Mouse (Mus musculus): ENCODE measurements around the gene Angptl7. TPM values are rescaled to one million over a fixed set of nuclear protein-coding genes. Genes with fewer than 3 reads are reported as not detected.

Gene Angptl7
- polyA plus RNA-seq, 1 experiment = 0.37 TPM

DNA sequence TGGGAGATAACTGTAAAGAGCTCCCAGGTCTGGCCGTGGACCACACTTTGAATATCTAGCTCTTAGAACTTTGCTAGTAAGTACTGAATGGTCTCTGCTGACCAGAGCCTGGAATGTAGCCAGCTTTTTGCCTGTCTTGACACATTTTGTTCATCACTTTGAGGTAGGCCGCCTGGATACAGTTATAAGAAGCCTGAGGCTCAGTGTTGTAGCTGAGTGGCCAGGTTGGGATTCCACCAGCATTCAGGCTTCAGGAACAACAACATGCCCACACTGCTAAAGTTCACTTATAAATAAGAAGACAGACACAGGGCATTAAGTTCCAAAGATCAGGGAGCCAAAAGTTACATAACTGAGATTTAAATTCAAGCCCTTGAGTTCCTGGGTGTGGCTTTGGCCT is 12.4 kb downstream of the Angptl7 start:
- H3K9ac ChIP-seq (ENCODE audit: low read depth, poor library complexity, severe bottlenecking) = no peak overlapping the region
- no peak overlapping the region for H3K4me3 ChIP-seq (ENCODE audit: low read depth, low read length)
- no peak overlapping the region for H3K27ac ChIP-seq (ENCODE audit: insufficient read depth, low read length)
- H3K9me3 ChIP-seq (replicated peaks; ENCODE audit: control insufficient read depth, insufficient read depth, low read length, poor library complexity, severe bottlenecking) = no peaks in the 10 kb centered on the region
- TF ChIP-seq POLR2A (IDR thresholded peaks at IDR 0.05; ENCODE audit: insufficient read depth, low read length) = no peak
- no peak for TF ChIP-seq CTCF (IDR thresholded peaks at IDR 0.05; ENCODE audit: low read depth, low read length)
- no peak for TF ChIP-seq EP300 (IDR thresholded peaks at IDR 0.05; ENCODE audit: insufficient read depth, low read depth, low read length)
- no peaks in the 10 kb centered on the region for H3K27me3 ChIP-seq (ENCODE audit: control insufficient read depth, insufficient read depth, low read length, poor library complexity, severe bottlenecking)
- H3K4me1 ChIP-seq (ENCODE audit: control insufficient read depth, insufficient read depth, low read length) = no peaks in the 10 kb centered on the region
- peaks cover 40% of the 10 kb centered on the region for H3K36me3 ChIP-seq (ENCODE audit: control insufficient read depth, insufficient read depth, low read length, poor library complexity, severe bottlenecking)

DNA sequence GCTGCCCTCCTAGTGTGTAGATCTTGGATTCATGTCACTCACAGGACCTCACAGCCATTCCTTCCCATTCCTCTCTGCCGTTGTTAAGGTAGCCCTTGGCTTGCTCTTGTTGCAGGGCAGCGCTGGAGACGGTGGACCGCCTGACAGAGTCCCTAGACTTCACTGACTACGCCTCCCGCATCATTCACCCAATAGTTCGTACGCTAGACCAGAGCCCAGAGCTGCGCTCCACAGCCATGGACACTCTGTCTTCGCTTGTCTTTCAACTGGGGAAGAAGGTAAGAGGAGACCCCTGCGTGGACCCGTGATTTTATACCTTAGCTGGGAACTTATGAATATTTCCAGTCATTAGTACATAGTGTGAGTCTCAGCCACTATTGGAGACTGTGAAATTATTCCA is 15.7 kb downstream of the Angptl7 start:
- Histone ChIP-seq H3K9me3 (replicated peaks; ENCODE audit: control insufficient read depth, insufficient read depth, low read length, poor library complexity, severe bottlenecking) (no peaks in the 10 kb centered on the region), H3K9ac (ENCODE audit: low read depth, poor library complexity, severe bottlenecking) (no peak overlapping the region), H3K27me3 (ENCODE audit: control insufficient read depth, insufficient read depth, low read length, poor library complexity, severe bottlenecking) (no peaks in the 10 kb centered on the region), H3K27ac (ENCODE audit: insufficient read depth, low read length) (no peak overlapping the region), H3K36me3 (ENCODE audit: control insufficient read depth, insufficient read depth, low read length, poor library complexity, severe bottlenecking) (peaks cover 43% of the 10 kb centered on the region), H3K4me3 (ENCODE audit: low read depth, low read length) (no peak overlapping the region), H3K4me1 (ENCODE audit: control insufficient read depth, insufficient read depth, low read length) (no peaks in the 10 kb centered on the region)
- TF ChIP-seq CTCF (IDR thresholded peaks at IDR 0.05; ENCODE audit: low read depth, low read length) = no peak
- TF ChIP-seq EP300 (IDR thresholded peaks at IDR 0.05; ENCODE audit: insufficient read depth, low read depth, low read length) = no peak
- TF ChIP-seq POLR2A (IDR thresholded peaks at IDR 0.05; ENCODE audit: insufficient read depth, low read length) = no peak

DNA sequence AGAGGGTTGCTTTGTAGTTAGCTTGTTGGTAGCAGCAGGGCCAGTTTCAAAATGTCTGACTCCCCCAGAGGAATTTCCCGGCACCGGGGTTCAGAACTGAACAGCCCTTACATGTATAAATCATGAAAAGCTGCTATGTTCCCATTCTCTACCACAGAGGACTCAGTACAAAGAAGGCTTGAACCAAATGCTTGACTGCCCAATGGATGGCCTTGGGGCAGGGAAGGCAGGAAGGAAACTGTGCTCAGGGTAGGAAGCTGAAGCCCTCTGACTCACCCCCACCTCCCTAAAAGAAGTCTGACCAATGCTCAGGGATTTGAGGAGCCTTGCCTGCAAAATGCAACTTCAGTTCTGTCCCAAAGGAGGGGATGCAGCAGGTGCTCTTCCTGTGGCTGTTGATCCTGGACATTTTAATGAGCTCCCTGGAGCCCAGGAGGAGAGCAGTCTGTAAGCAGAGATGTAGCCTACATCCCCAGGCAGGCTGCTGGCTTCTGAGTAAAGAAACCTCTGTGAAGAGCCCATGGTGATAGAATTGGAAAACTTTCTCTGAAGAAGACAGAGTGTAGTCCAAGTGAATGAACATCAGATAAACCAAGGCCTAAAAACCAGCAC is 18.6 kb downstream of the Angptl7 start:
- Histone ChIP-seq H3K4me3 (ENCODE audit: low read depth, low read length) (no peak overlapping the region), H3K9me3 (replicated peaks; ENCODE audit: control insufficient read depth, insufficient read depth, low read length, poor library complexity, severe bottlenecking) (no peaks in the 10 kb centered on the region), H3K9ac (ENCODE audit: low read depth, poor library complexity, severe bottlenecking) (no peak overlapping the region), H3K27ac (ENCODE audit: insufficient read depth, low read length) (no peak overlapping the region), H3K36me3 (ENCODE audit: control insufficient read depth, insufficient read depth, low read length, poor library complexity, severe bottlenecking) (peaks cover 31% of the 10 kb centered on the region), H3K27me3 (ENCODE audit: control insufficient read depth, insufficient read depth, low read length, poor library complexity, severe bottlenecking) (no peaks in the 10 kb centered on the region), H3K4me1 (ENCODE audit: control insufficient read depth, insufficient read depth, low read length) (no peaks in the 10 kb centered on the region)
- TF ChIP-seq EP300 (IDR thresholded peaks at IDR 0.05; ENCODE audit: insufficient read depth, low read depth, low read length) (no peak), CTCF (IDR thresholded peaks at IDR 0.05; ENCODE audit: low read depth, low read length) (no peak), POLR2A (IDR thresholded peaks at IDR 0.05; ENCODE audit: insufficient read depth, low read length) (no peak)

DNA sequence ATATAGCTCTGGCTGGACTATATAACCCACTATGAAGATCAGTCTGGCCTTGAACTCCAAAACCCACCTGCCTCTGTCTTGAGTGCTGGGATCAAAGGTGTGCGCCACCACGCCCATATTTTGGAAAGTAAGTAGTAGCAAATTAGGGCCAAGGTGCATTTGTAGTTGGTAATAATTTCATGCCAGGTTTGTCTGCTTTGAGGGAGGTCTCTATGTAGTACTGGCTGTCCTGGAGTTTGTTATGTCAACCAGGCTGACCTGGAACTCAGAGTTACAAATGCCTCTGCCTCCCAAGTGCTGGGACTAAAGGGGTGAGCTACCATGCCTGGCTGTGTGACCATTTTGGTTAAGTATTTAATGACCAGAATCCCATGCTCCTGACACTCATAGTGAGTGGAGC is 20.0 kb downstream of the Angptl7 start:
- no peak overlapping the region for H3K9ac ChIP-seq (ENCODE audit: low read depth, poor library complexity, severe bottlenecking)
- H3K36me3 ChIP-seq (ENCODE audit: control insufficient read depth, insufficient read depth, low read length, poor library complexity, severe bottlenecking) = peaks cover 20% of the 10 kb centered on the region
- no peak overlapping the region for H3K27ac ChIP-seq (ENCODE audit: insufficient read depth, low read length)
- no peaks in the 10 kb centered on the region for H3K9me3 ChIP-seq (replicated peaks; ENCODE audit: control insufficient read depth, insufficient read depth, low read length, poor library complexity, severe bottlenecking)
- no peaks in the 10 kb centered on the region for H3K27me3 ChIP-seq (ENCODE audit: control insufficient read depth, insufficient read depth, low read length, poor library complexity, severe bottlenecking)
- TF ChIP-seq POLR2A (IDR thresholded peaks at IDR 0.05; ENCODE audit: insufficient read depth, low read length) = no peak
- no peak overlapping the region for H3K4me3 ChIP-seq (ENCODE audit: low read depth, low read length)
- H3K4me1 ChIP-seq (ENCODE audit: control insufficient read depth, insufficient read depth, low read length) = no peaks in the 10 kb centered on the region

DNA sequence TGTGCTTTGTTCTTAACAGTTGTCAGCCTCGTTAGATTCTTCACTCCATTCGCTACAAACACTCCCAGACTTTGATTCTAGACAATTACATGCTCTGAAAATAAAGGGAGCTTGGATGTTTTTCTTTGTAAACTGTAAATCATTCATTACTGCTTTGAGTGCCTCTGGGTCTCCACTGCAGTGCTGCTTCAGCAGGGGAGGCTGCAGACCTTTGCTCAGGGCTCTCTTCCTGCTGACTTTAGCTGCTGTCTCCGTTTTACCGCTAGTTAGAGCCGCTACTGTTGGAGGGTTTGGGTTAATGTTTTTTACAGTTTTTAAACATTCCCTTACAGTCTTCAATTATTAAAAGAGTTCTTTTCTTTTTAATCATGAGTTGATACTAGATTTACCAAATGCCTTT is 26.8 kb downstream of the Angptl7 start:
- Histone ChIP-seq H3K36me3 (ENCODE audit: control insufficient read depth, insufficient read depth, low read length, poor library complexity, severe bottlenecking) (peaks cover 23% of the 10 kb centered on the region; the same call in 1 of the 2 replicates), H3K27ac (ENCODE audit: insufficient read depth, low read length) (no peak overlapping the region), H3K9ac (ENCODE audit: low read depth, poor library complexity, severe bottlenecking) (no peak overlapping the region), H3K4me1 (ENCODE audit: control insufficient read depth, insufficient read depth, low read length) (no peaks in the 10 kb centered on the region), H3K9me3 (replicated peaks; ENCODE audit: control insufficient read depth, insufficient read depth, low read length, poor library complexity, severe bottlenecking) (no peaks in the 10 kb centered on the region), H3K27me3 (ENCODE audit: control insufficient read depth, insufficient read depth, low read length, poor library complexity, severe bottlenecking) (no peaks in the 10 kb centered on the region), H3K4me3 (ENCODE audit: low read depth, low read length) (no peak overlapping the region)
- TF ChIP-seq CTCF (IDR thresholded peaks at IDR 0.05; ENCODE audit: low read depth, low read length) (no peak), POLR2A (IDR thresholded peaks at IDR 0.05; ENCODE audit: insufficient read depth, low read length) (no peak), EP300 (IDR thresholded peaks at IDR 0.05; ENCODE audit: insufficient read depth, low read depth, low read length) (no peak)

DNA sequence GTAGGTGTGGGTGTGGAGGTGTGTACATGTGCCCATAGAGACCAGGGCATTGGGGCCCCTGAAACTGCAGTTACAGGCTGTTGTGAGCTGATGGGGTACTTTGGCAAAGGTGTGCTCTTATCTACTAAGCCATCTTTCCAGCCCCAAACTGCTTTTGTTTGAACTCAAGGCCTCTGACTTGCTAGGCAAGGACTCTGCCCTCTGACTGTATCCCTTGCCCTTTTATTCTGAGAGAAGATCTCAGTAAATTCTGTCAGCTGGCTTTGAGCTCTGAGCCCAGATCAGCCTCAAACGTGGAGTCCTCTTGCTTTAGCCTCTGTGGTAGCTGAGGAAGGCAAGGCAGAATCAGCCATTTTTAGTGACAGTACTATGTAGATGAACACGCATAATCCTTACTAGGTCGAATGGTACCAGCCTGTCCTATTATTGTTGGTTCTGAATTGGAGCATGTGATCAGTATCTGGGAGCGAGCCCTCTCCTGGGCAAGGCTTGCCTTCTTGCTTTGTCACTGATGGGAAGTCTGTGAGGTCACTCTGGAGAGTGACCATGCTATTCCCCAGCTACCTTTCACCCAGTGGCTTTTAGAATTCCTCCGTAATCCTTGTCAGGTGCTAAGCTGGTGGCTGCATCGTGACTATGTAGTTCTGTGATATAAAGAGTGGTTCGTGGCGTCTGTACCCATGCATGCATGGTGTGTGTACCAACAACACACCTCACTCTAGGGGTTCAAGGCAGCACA is 27.7 kb downstream of the Angptl7 start:
- no peaks in the 10 kb centered on the region for H3K27me3 ChIP-seq (ENCODE audit: control insufficient read depth, insufficient read depth, low read length, poor library complexity, severe bottlenecking)
- H3K9ac ChIP-seq (ENCODE audit: low read depth, poor library complexity, severe bottlenecking) = no peak overlapping the region
- H3K36me3 ChIP-seq (ENCODE audit: control insufficient read depth, insufficient read depth, low read length, poor library complexity, severe bottlenecking) = peaks cover 23% of the 10 kb centered on the region; the same call in 1 of the 2 replicates
- no peaks in the 10 kb centered on the region for H3K9me3 ChIP-seq (replicated peaks; ENCODE audit: control insufficient read depth, insufficient read depth, low read length, poor library complexity, severe bottlenecking)
- H3K27ac ChIP-seq (ENCODE audit: insufficient read depth, low read length) = no peak overlapping the region
- H3K4me3 ChIP-seq (ENCODE audit: low read depth, low read length) = no peak overlapping the region
- TF ChIP-seq POLR2A (IDR thresholded peaks at IDR 0.05; ENCODE audit: insufficient read depth, low read length) (no peak), EP300 (IDR thresholded peaks at IDR 0.05; ENCODE audit: insufficient read depth, low read depth, low read length) (no peak), CTCF (IDR thresholded peaks at IDR 0.05; ENCODE audit: low read depth, low read length) (no peak)
- H3K4me1 ChIP-seq (ENCODE audit: control insufficient read depth, insufficient read depth, low read length) = no peaks in the 10 kb centered on the region

Measured in ES-Bruce4 (cell line).